Mouse (Mus musculus) midbrain, postnatal 0 days (tissue): Measurements from ENCODE around the gene Erbin. TPM values are rescaled to one million over a fixed set of nuclear protein-coding genes. Genes with fewer than 3 reads are reported as not detected.

ENCODE experiments used
- ATAC-seq: fragments of 200-750 bp; cut with Nextera tagmentation; 2 replicates; pipeline ENCODE4 v1.8.0; 2017; ENCODE audit warnings: moderate number of reproducible peaks, mild to moderate bottlenecking, moderate TSS enrichment, moderate library complexity; ENCODE audit not compliant: low FRiP score
- DNase-seq: peaks from one replicate; pipeline ENCODE4 v3.0.0-alpha.2; 2015; ENCODE audit warnings: low spot score
- H3K27ac ChIP-seq: fragments of 300-500 bp; sonication (generic); 2 replicates; pipeline ENCODE4 v1.5.1; 2014; ENCODE audit warnings: low read depth, mild to moderate bottlenecking, low read length, mixed read lengths
- H3K27me3 ChIP-seq: fragments of 300-500 bp; sonication (generic); 2 replicates; pipeline ENCODE4 v1.6.1; 2014; ENCODE audit warnings: low read length, control low read depth, mixed read lengths; ENCODE audit not compliant: insufficient read depth
- H3K36me3 ChIP-seq: fragments of 300-500 bp; sonication (generic); 2 replicates; pipeline ENCODE4 v1.6.1; 2014; ENCODE audit warnings: low read length, control low read depth, mixed read lengths; ENCODE audit not compliant: insufficient read depth
- H3K4me1 ChIP-seq: fragments of 300-500 bp; sonication (generic); 2 replicates; pipeline ENCODE4 v1.6.1; 2014; ENCODE audit warnings: mild to moderate bottlenecking, control low read depth, antibody characterized with exemption, low read length, mixed read lengths; ENCODE audit not compliant: insufficient read depth
- H3K4me2 ChIP-seq: fragments of 300-500 bp; sonication (generic); 2 replicates; pipeline ENCODE4 v1.6.1; 2014; ENCODE audit warnings: low read depth, mild to moderate bottlenecking, low read length, mixed read lengths; ENCODE audit not compliant: poor library complexity, severe bottlenecking
- H3K4me3 ChIP-seq: fragments of 300-500 bp; sonication (generic); 2 replicates; pipeline ENCODE4 v1.5.1; 2014; ENCODE audit warnings: low read depth, mild to moderate bottlenecking, low read length, moderate library complexity
- H3K9ac ChIP-seq: fragments of 300-500 bp; sonication (generic); replicated peaks from 2 replicates; pipeline ENCODE4 v1.6.1; 2014; ENCODE audit warnings: mild to moderate bottlenecking, low read length, moderate library complexity, mixed read lengths; ENCODE audit not compliant: poor library complexity, severe bottlenecking
- H3K9me3 ChIP-seq: fragments of 300-500 bp; sonication (generic); 2 replicates; pipeline ENCODE4 v1.6.1; 2016; ENCODE audit warnings: low read length, control low read depth
- CTCF ChIP-seq: IDR thresholded peaks from 2 replicates; pipeline ENCODE4 v1.5.1; 2016; ENCODE audit warnings: antibody characterized with exemption, mild to moderate bottlenecking
- WGBS: fragments of 180-500 bp; shearing (Covaris S2); extraction: QIAGEN DNeasy Blood & Tissue Kit; methylation state at CpG from one replicate; pipeline ENCODE4 v1.1.7; 2014; 5-methylcytosine and 5-hydroxymethylcytosine counted together
- polyA plus RNA-seq: library from polyadenylated mRNA; unstranded; fragments of >200 nt; fragmentation: Nextera tagmentation; extraction: Ambion mirVana; gene quantifications from 2 replicates; pipeline ENCODE4 v1.2.1, GENCODE M21; 2015
- total RNA-seq: library from RNA; depleted of rRNA; stranded (reverse); fragments of >200 nt; gene quantifications from 2 replicates; pipeline ENCODE4 v1.2.3, GENCODE M21; 2014

Erbin gene
- total and polyA plus RNA-seq, 2 experiments from 2014 or later: 6.8 to 36.2 TPM

DNA sequence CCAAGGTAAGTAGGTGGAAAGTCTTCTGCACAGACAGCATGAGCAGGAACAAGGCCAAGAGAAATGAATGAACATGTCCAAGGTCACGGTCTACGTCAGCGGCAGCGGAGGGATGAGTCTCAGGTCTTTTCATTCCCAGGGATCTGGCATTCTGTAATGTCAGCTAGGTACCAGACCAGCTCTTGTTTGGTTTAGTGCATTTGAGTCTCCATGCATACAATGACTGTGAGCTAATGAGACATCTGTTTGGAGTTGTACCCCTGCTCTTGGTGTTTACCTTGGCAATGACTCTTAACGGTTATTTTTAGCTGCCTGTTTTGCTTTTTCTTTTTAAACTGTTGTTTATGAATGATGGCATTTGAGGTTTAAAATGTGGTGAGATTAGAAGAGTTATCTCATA is 39.5 kb upstream of the Erbin start:
- DNase-seq (no peak), ATAC-seq (no peak)
- H3K4me2 ChIP-seq: no peak overlapping the region
- no peak for TF ChIP-seq CTCF
- WGBS: 83% methylated on average over 5 of the region's 5 CpGs
- H3K27me3 ChIP-seq: no peaks in the 10 kb centered on the region
- no peaks in the 10 kb centered on the region for H3K36me3 ChIP-seq
- H3K9me3 ChIP-seq: no peaks in the 10 kb centered on the region
- H3K4me1 ChIP-seq: no peaks in the 10 kb centered on the region
- H3K4me3 ChIP-seq: no peak overlapping the region
- no peak overlapping the region for H3K9ac ChIP-seq
- no peak overlapping the region for H3K27ac ChIP-seq

- 65% methylated on average over 9 of the region's 9 CpGs for WGBS
- Histone ChIP-seq H3K36me3 (no peaks in the 10 kb centered on the region), H3K4me2 (no peak overlapping the region), H3K4me1 (no peaks in the 10 kb centered on the region), H3K9me3 (no peaks in the 10 kb centered on the region), H3K27ac (no peak overlapping the region), H3K4me3 (no peak overlapping the region), H3K27me3 (no peaks in the 10 kb centered on the region), H3K9ac (no peak overlapping the region)
- ATAC-seq (no peak), DNase-seq (no peak)
- TF ChIP-seq CTCF: no peak
These were observed 38.4 kb upstream of the Erbin start for GRCm38 (mm10) chr13:103958607-103959123.

- WGBS: 81% methylated on average over 8 of the region's 8 CpGs
- ATAC-seq (no peak), DNase-seq (no peak)
- Histone ChIP-seq H3K27ac (no peak overlapping the region), H3K36me3 (no peaks in the 10 kb centered on the region), H3K9ac (no peak overlapping the region), H3K4me1 (no peaks in the 10 kb centered on the region), H3K9me3 (no peaks in the 10 kb centered on the region), H3K27me3 (no peaks in the 10 kb centered on the region), H3K4me3 (no peak overlapping the region), H3K4me2 (no peak overlapping the region)
- no peak for TF ChIP-seq CTCF
These were observed 37.0 kb upstream of the Erbin start for GRCm38 (mm10) chr13:103957175-103957940.

DNA sequence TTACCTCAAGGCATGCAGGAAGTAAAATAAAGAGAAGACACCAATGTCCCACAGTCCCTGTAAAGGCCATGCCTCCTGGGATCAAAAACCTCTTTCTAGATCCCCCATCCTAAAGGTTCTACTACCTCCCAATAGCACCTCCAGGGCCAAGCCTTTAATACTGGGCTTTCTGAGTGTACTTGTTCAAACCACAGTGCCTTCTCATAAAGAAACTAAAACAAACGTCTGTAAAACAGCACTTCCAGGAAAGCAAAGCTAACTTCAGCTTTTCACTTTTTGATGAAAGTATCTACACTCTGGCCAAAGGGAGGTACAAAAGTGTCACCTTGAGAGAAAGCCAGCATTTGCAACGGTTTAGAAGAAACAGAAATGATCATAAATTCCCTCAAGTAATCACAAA is 35.3 kb upstream of the Erbin start:
- Histone ChIP-seq H3K4me2 (no peak overlapping the region), H3K36me3 (no peaks in the 10 kb centered on the region), H3K27me3 (no peaks in the 10 kb centered on the region), H3K27ac (no peak overlapping the region), H3K4me1 (no peaks in the 10 kb centered on the region), H3K4me3 (no peak overlapping the region), H3K9ac (no peak overlapping the region), H3K9me3 (no peaks in the 10 kb centered on the region)
- ATAC-seq (no peak), DNase-seq (no peak)
- no peak for TF ChIP-seq CTCF
- WGBS: 70% methylated on average over 2 of the region's 2 CpGs

DNA sequence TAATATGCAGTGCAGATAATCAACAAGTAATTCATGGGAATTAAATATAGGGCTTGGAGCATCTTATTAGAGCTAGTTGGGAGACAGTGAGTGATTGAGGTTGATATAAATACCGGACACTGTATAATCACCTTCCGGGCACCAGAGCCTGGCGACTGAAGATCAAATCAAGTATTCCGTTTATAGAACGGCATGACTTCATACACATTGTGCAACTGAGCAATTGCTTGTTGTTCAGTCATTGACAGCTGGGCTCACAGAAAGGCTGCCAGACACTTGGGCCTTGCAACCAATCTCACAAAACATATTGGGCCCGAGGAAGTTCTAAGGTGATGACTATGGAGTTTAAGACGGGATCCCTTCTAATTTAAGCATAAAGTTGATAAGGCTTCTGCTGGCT is 31.1 kb upstream of the Erbin start:
- no peak overlapping the region for H3K27ac ChIP-seq
- 92% methylated on average over 7 of the region's 7 CpGs for WGBS
- TF ChIP-seq CTCF: no peak

DNA sequence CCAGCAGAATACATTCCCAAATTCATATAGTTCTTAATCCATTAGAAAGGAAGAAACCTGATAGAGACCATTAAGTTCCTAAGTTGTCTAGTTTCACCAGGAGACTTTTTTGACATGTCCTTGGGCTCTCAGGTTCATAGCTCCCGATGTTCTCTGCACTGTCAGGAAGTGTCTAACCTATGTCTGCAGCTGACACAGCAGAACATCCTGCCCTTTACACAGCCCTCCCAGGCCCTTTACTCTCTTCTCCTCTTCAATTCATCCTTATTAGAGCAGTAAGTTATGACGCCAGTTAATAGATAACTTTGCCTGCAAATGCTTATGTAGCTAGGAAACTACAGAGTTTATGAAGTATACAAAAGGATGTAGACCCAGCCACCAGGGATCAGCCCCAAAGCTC is 20.5 kb upstream of the Erbin start:
- no peak for DNase-seq
- Histone ChIP-seq H3K9me3 (no peaks in the 10 kb centered on the region), H3K27ac (no peak overlapping the region), H3K4me3 (no peak overlapping the region), H3K9ac (no peak overlapping the region), H3K4me2 (no peak overlapping the region), H3K4me1 (no peaks in the 10 kb centered on the region), H3K36me3 (no peaks in the 10 kb centered on the region), H3K27me3 (no peaks in the 10 kb centered on the region)
- TF ChIP-seq CTCF: no peak
- 88% methylated on average over 2 of the region's 2 CpGs for WGBS
- no peak for ATAC-seq

More for the DNA sequence above, 31.1 kb upstream of the Erbin start:
- no peaks in the 10 kb centered on the region for H3K36me3 ChIP-seq
- DNase-seq: no peak
- no peak overlapping the region for H3K4me3 ChIP-seq
- ATAC-seq: no peak
- no peak overlapping the region for H3K9ac ChIP-seq
- H3K27me3 ChIP-seq: no peaks in the 10 kb centered on the region
- no peaks in the 10 kb centered on the region for H3K4me1 ChIP-seq
- H3K9me3 ChIP-seq: no peaks in the 10 kb centered on the region
- no peak overlapping the region for H3K4me2 ChIP-seq
